Comparison of ENCODE assay signal across 14 mouse cellular contexts in the genomic region with DNA sequence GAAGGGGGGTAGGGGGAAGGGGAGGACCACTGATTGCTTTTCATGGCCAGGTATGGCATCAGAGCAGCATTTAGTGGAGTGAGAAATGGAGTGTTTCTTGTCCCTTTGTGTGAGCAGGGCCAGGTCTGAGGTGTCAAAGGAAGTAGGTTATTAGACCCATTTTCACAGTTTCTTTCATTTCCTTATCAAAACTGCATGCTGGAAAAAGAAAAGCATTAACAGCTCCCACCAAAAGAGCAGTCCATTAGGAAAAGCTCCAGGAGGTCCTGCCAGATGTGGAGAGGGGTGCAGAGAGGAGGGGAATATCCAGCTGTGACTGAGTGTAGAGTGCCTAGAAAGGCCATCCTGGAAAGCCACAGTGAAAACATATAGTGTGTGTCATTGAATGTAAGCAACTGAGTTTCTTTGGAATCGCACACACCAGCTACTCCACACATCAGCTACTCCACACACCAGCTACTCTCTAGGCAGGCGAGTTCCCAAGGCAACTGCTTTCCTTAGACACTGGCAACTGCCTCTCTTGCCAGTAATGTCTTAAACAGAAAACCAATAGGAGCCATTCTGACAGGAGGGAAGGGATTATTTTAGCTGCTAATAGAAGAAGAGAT. TPM values are rescaled to one million over a fixed set of nuclear protein-coding genes. Genes with fewer than 3 reads are reported as not detected.
A peak's percentile ranks its signal among the peaks of the same experiment; 100 is the strongest.
DNase-seq lines count a peak whose midpoint lies in the region; ATAC-seq lines count a peak whose summit lies in the region.
"Had no signal": no experiment of that assay in that cellular context is flagged by ENCODE, and none has a peak within 500 bp of the region (broad histone marks: within the 10 kb centered on the region; RNA-seq: fewer than 3 reads in every experiment).

No protein-coding gene starts in this region.

- peaks cover 28% of the 10 kb centered on the region for H3K4me1 ChIP-seq in limb, embryonic 11.5 days (ENCODE audit: control insufficient read depth, insufficient read depth, low read length)
- peaks cover 60% of the 10 kb centered on the region for H3K4me1 ChIP-seq in liver, embryonic 16.5 days (ENCODE audit: control insufficient read depth, low read depth, low read length)

- no peaks in the 10 kb centered on the region for H3K27me3 ChIP-seq in limb, embryonic 11.5 days (ENCODE audit: control insufficient read depth, insufficient read depth, low read length)
- no peaks in the 10 kb centered on the region for H3K27me3 ChIP-seq in liver, embryonic 16.5 days (ENCODE audit: control insufficient read depth, insufficient read depth, low read depth, low read length)

- no peak overlapping the region for H3K4me2 ChIP-seq in limb, embryonic 11.5 days (ENCODE audit: low read depth, severe bottlenecking)
- peak overlapping the region; percentile 42; the same call in 1 of the 2 replicates for H3K4me2 ChIP-seq in liver, embryonic 16.5 days (ENCODE audit: low read depth, low read length)

- H3K4me3 ChIP-seq in limb, embryonic 11.5 days (ENCODE audit: low read depth, low read length) = no peak overlapping the region
- no peak overlapping the region for H3K4me3 ChIP-seq in liver, embryonic 16.5 days (ENCODE audit: low read depth, low read length)
- H3K4me3 ChIP-seq: heart, adult 2 months had no signal

- intact Hi-C loops in left cerebral cortex, postnatal 14 days (cut with DNase I) = no loop called here
- intact Hi-C loops in gastrocnemius, postnatal 14 days (cut with DNase I; ENCODE audit: low total_unique reads) = no loop called here

- peak; percentile 28 for ATAC-seq in erythroblast, adult 5-6 weeks (replicated peaks; ENCODE audit: low FRiP score, poor library complexity, severe bottlenecking)
- peak; percentile 52 for ATAC-seq in limb, embryonic 11.5 days (ENCODE audit: insufficient number of reproducible peaks, low FRiP score, low TSS enrichment, low read depth)
- peak; percentile 41 for ATAC-seq in liver, embryonic 16.5 days (ENCODE audit: low read depth)

- WGBS in limb, embryonic 11.5 days = 26% methylated on average over 2 of the region's 2 CpGs
- WGBS in liver, embryonic 16.5 days (ENCODE audit: insufficient replicate concordance) = 66% methylated on average over 2 of the region's 2 CpGs

- DNase-seq in left cerebral cortex, postnatal 14 days (ENCODE audit: low spot score in 2 of 2) = peak; percentile 20 to 50
- DNase-seq in left cerebral cortex, adult 11 months (ENCODE audit: low spot score) = no peak
- peak; percentile 52 for DNase-seq in limb, embryonic 11.5 days (ENCODE audit: low spot score)
- no peak for DNase-seq in thymus, postnatal 25 days
- no peak for DNase-seq in gastrocnemius, postnatal 14 days
- DNase-seq: cerebellum, adult 9-11 months; heart, adult 2 months; heart, postnatal 14 days; kidney, postnatal 36 days; lung, postnatal 36 days; right cerebral cortex, postnatal 25 days; thymus, postnatal 4 days had no signal

- no peak overlapping the region for H3K9ac ChIP-seq in limb, embryonic 11.5 days (ENCODE audit: low read length)
- peak overlapping the region; percentile 48 for H3K9ac ChIP-seq in liver, embryonic 16.5 days (ENCODE audit: low read depth, low read length)

- no peaks in the 10 kb centered on the region; the same call in 1 of the 2 replicates for H3K9me3 ChIP-seq in limb, embryonic 11.5 days (ENCODE audit: control insufficient read depth, low read length)
- peaks cover 7% of the 10 kb centered on the region for H3K9me3 ChIP-seq in liver, embryonic 16.5 days (replicated peaks; ENCODE audit: control insufficient read depth, low read length)

- no peaks in the 10 kb centered on the region for H3K36me3 ChIP-seq in limb, embryonic 11.5 days (ENCODE audit: control insufficient read depth, insufficient read depth, low read length)
- peaks cover 8% of the 10 kb centered on the region for H3K36me3 ChIP-seq in liver, embryonic 16.5 days (ENCODE audit: control insufficient read depth, insufficient read depth)

- H3K27ac ChIP-seq in limb, embryonic 11.5 days (replicated peaks; ENCODE audit: low read depth, low read length) = peak overlapping the region; percentile 66
- H3K27ac ChIP-seq in liver, embryonic 16.5 days (ENCODE audit: low read length) = peak overlapping the region; percentile 93
- H3K27ac ChIP-seq: heart, adult 2 months had no signal

RNA-seq across cellular contexts. Expression of a gene that starts 46.8 kb away (rescaled TPM):
- 10 to 100 TPM; 43.8 to 46.5 TPM for total RNA-seq in left cerebral cortex, postnatal 14 days (2021)
- 3,214 and 3,327 TPM in 2 replicates for total RNA-seq in erythroblast, adult 5-6 weeks (2015; ENCODE audit: low replicate concordance)
- total RNA-seq in erythroblast, adult 5-6 weeks (2017; ENCODE audit: low replicate concordance) = 4,146 and 5,406 TPM in 2 replicates
- 795 and 838 TPM in 2 replicates for polyA plus RNA-seq in limb, embryonic 11.5 days (2014; fragmentation: Nextera tagmentation; extraction: Ambion mirVana)
- polyA plus RNA-seq in liver, embryonic 16.5 days (2015; fragmentation: Nextera tagmentation; extraction: Ambion mirVana) = 927 and 938 TPM in 2 replicates
- total RNA-seq in gastrocnemius, postnatal 14 days (2021) = 10 to 100 TPM; 27.6 to 41.4 TPM

Comparison
In these comparisons a context has a peak if more than half of its experiments do, and no peak if none do; other contexts are left out.
1. DNase-seq: peak in left cerebral cortex, postnatal 14 days (2 of 2) and limb, embryonic 11.5 days (single experiment); none in left cerebral cortex, adult 11 months (single experiment), thymus, postnatal 25 days (single experiment) and gastrocnemius, postnatal 14 days (single experiment).
2. RNA of a gene that starts 46.8 kb away (total RNA-seq): 3,214 to 5,406 TPM in erythroblast, adult 5-6 weeks; 43.8 to 46.5 TPM in left cerebral cortex, postnatal 14 days and 27.6 to 41.4 TPM in gastrocnemius, postnatal 14 days; every median in the first group is over 10 times any median in the second.
3. Peak in every context shown above with its lines, with median percentiles within 50 percentile points of each other: ATAC-seq.